Mouse (Mus musculus): Measurements from ENCODE around the gene Zfp273. TPM values are rescaled to one million over a fixed set of nuclear protein-coding genes. Genes with fewer than 3 reads are reported as not detected.

The Zfp273 gene
- polyA plus RNA-seq (2015; fragmentation: Nextera tagmentation; extraction: Ambion mirVana): 9.7 and 10.6 TPM in 2 replicates

GRCm38 (mm10) chr13:67813710-67814660 lies at the start of gene Zfp273:
Gene Zfp273, plus strand, starts transcription at chr13:67813740.

GRCm38 (mm10) chr13:67779265-67780221 lies 34.0 kb upstream of the Zfp273 start, which contains the start of gene Zfp493:
Gene Zfp493, plus strand, starts transcription at chr13:67779693.

GRCm38 (mm10) chr13:67830911-67831336 lies 17.4 kb downstream of the Zfp273 start, which contains the start of gene Gm10037:
Gene Gm10037, plus strand, starts transcription at chr13:67831106.

DNA sequence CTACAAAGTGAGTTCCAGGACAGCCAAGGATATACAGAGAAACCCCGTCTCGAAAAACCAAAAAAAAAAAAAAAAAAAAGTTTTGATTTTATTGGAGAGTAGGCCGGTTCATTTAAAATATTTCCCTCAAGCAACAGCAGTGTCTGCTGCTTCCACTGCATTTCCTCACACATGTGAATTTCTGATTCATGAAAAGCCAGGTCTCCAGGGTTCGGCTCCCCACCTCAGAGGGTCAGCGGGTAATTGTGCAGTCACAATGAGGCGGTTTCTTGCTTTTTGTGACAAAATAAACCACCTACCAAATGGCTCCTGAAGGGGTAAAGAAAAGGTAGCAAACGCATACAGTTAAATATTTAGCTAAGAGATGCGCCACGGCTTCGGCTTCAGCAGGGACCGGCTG lies 49.5 kb downstream of the Zfp273 start, which contains the start of gene BC048507:
Gene BC048507, plus strand, starts transcription at position 301 of the 400 bp plus-strand sequence.

Other genes with a start within 250 kb of the Zfp273 start
- gene Zfp729b, start 204.0 kb upstream of the Zfp273 start, polyA plus RNA-seq (2015; fragmentation: Nextera tagmentation; extraction: Ambion mirVana): 3.1 and 3.9 TPM in 2 replicates
- 0.69 and 3.1 TPM in 2 replicates for gene Gm49345, start 176.0 kb upstream of the Zfp273 start, polyA plus RNA-seq (2015; fragmentation: Nextera tagmentation; extraction: Ambion mirVana)
- 2.5 and 2.8 TPM in 2 replicates for gene Zfp729a, start 175.9 kb upstream of the Zfp273 start, polyA plus RNA-seq (2015; fragmentation: Nextera tagmentation; extraction: Ambion mirVana)
- gene Zfp738, start 126.7 kb upstream of the Zfp273 start, polyA plus RNA-seq (2015; fragmentation: Nextera tagmentation; extraction: Ambion mirVana): 8.7 and 12.2 TPM in 2 replicates
- gene Zfp65, start 84.6 kb upstream of the Zfp273 start, polyA plus RNA-seq (2015; fragmentation: Nextera tagmentation; extraction: Ambion mirVana): 5.2 and 5.8 TPM in 2 replicates
- 5.1 TPM in 2 replicates for gene Zfp85, start 58.5 kb upstream of the Zfp273 start, polyA plus RNA-seq (2015; fragmentation: Nextera tagmentation; extraction: Ambion mirVana)
- 1.7 and 2.0 TPM in 2 replicates for gene Zfp493, start 34.0 kb upstream of the Zfp273 start, polyA plus RNA-seq (2015; fragmentation: Nextera tagmentation; extraction: Ambion mirVana)
- 4.5 and 4.9 TPM in 2 replicates for gene Gm10037, start 17.4 kb downstream of the Zfp273 start, polyA plus RNA-seq (2015; fragmentation: Nextera tagmentation; extraction: Ambion mirVana)
- not detected in 2 replicates for gene BC048507, start 49.6 kb downstream of the Zfp273 start, polyA plus RNA-seq (2015; fragmentation: Nextera tagmentation; extraction: Ambion mirVana)